Mouse (Mus musculus) ES-Bruce4 (cell line): ENCODE measurements around the gene Dusp5.

Source experiments
- CTCF ChIP-seq: IDR thresholded peaks from one replicate; pipeline ENCODE4 v1.8.1; 2011; ENCODE audit warnings: low read depth, low read length
- EP300 ChIP-seq: IDR thresholded peaks from 2 replicates; pipeline ENCODE4 v1.6.1; 2011; ENCODE audit warnings: low read depth, low read length; ENCODE audit not compliant: insufficient read depth
- POLR2A ChIP-seq: IDR thresholded peaks from one replicate; pipeline ENCODE4 v1.8.1; 2011; ENCODE audit warnings: low read length; ENCODE audit not compliant: insufficient read depth

DNA sequence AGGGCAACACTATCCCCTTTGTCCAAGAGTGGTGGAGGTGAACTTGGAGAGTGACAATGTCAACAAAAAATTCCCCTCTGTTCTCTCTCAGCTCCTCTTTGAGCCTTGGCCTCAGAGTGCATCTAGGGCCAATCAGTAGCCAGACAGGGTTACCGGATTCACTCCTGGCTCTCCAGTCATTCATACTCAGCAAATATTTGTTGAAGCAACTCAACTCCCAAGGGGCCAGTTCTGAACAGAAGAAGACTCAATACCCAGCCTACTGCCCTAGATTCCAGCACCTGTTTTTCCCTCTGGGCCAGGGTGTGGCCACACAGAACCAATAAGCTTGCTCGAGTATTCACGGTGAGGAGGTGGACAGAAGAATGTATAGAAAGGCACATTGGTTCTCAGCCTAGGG is 44.0 kb upstream of the Dusp5 start:
- TF ChIP-seq POLR2A = no peak
- no peak for TF ChIP-seq CTCF
- TF ChIP-seq EP300 = no peak
